Mouse (Mus musculus) neural tube, embryonic 11.5 days (tissue): ENCODE measurements around the gene Mier3. TPM values are rescaled to one million over a fixed set of nuclear protein-coding genes. Genes with fewer than 3 reads are reported as not detected.

ENCODE experiments used
- ATAC-seq: fragments of 200-750 bp; cut with Nextera tagmentation; 2 replicates; pipeline ENCODE4 v1.8.0; 2017; ENCODE audit warnings: moderate number of reproducible peaks, mild to moderate bottlenecking, moderate TSS enrichment, moderate library complexity; ENCODE audit not compliant: insufficient read depth, low FRiP score, low TSS enrichment
- DNase-seq: peaks from one replicate; pipeline ENCODE4 v3.0.0-alpha.2; 2015; ENCODE audit warnings: low spot score
- H3K27ac ChIP-seq: fragments of 300-500 bp; sonication (generic); 2 replicates; pipeline ENCODE4 v1.5.1; 2014; ENCODE audit warnings: low read depth, mild to moderate bottlenecking, low read length
- H3K27me3 ChIP-seq: fragments of 300-500 bp; sonication (generic); 2 replicates; pipeline ENCODE4 v1.6.1; 2014; ENCODE audit warnings: mild to moderate bottlenecking, low read length, mixed read lengths; ENCODE audit not compliant: control insufficient read depth, insufficient read depth
- H3K36me3 ChIP-seq: fragments of 300-500 bp; sonication (generic); 2 replicates; pipeline ENCODE4 v1.6.1; 2014; ENCODE audit warnings: mild to moderate bottlenecking, low read length, moderate library complexity, mixed read lengths; ENCODE audit not compliant: control insufficient read depth, insufficient read depth
- H3K4me1 ChIP-seq: fragments of 300-500 bp; sonication (generic); 2 replicates; pipeline ENCODE4 v1.6.1; 2014; ENCODE audit warnings: low read length, mixed read lengths; ENCODE audit not compliant: control insufficient read depth, insufficient read depth
- H3K4me2 ChIP-seq: fragments of 300-500 bp; sonication (generic); 2 replicates; pipeline ENCODE4 v1.6.1; 2014; ENCODE audit warnings: low read depth, mild to moderate bottlenecking, moderate library complexity
- H3K4me3 ChIP-seq: fragments of 300-500 bp; sonication (generic); 2 replicates; pipeline ENCODE4 v1.5.1; 2014; ENCODE audit warnings: low read depth, low read length
- H3K9ac ChIP-seq: fragments of 300-500 bp; sonication (generic); 2 replicates; pipeline ENCODE4 v1.6.1; 2014; ENCODE audit warnings: mild to moderate bottlenecking, low read length
- H3K9me3 ChIP-seq: fragments of 300-500 bp; sonication (generic); 2 replicates; pipeline ENCODE4 v1.6.1; 2016; ENCODE audit warnings: low read length; ENCODE audit not compliant: control insufficient read depth
- whole genome bisulfite sequencing: fragments of 180-500 bp; shearing (Covaris S2); extraction: QIAGEN DNeasy Blood & Tissue Kit; methylation state at CpG from one replicate; pipeline ENCODE4 v1.1.7; 2014; 5-methylcytosine and 5-hydroxymethylcytosine counted together
- polyA plus RNA-seq: library from polyadenylated mRNA; unstranded; fragments of >200 nt; fragmentation: Nextera tagmentation; extraction: Ambion mirVana; gene quantifications from 2 replicates; pipeline ENCODE4 v1.2.1, GENCODE M21; 2014

Gene Mier3
- 24.9 and 26.8 TPM in 2 replicates for polyA plus RNA-seq

DNA sequence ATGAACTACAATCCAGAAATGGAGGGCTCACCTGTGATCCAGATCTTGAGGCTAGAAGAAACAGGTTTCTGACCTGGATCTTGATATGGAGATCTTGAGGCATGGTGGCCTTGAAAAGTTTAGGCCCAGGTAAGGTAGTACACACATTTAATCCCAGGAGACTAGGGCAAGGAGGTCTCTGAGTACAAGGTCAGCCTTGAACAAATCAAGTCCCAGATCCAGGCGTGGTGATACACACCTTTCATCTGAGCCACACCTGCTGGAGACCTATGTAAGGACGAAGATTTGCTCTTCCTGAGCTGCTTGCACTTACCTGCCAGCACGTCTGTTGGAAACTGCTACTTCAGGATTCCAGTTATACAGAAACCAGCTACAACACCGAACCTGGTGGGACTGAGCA, at the start of gene Mier3:
Gene Mier3, plus strand, starts transcription at position 301 of the 400 bp plus-strand sequence.
- no peak for DNase-seq
- Histone ChIP-seq H3K4me1 (no peaks in the 10 kb centered on the region), H3K9ac (no peak within 1 kb of the TSS), H3K27me3 (0 out of 2 replicates have a peak, but pooled peaks cover 2% of the 10 kb centered on the region), H3K36me3 (no peaks in the 10 kb centered on the region), H3K27ac (no peak within 1 kb of the TSS), H3K4me2 (no peak within 1 kb of the TSS), H3K4me3 (no peak within 1 kb of the TSS), H3K9me3 (no peaks in the 10 kb centered on the region)
- 87% methylated on average over 4 of the region's 4 CpGs for WGBS
- ATAC-seq, result no peak

DNA sequence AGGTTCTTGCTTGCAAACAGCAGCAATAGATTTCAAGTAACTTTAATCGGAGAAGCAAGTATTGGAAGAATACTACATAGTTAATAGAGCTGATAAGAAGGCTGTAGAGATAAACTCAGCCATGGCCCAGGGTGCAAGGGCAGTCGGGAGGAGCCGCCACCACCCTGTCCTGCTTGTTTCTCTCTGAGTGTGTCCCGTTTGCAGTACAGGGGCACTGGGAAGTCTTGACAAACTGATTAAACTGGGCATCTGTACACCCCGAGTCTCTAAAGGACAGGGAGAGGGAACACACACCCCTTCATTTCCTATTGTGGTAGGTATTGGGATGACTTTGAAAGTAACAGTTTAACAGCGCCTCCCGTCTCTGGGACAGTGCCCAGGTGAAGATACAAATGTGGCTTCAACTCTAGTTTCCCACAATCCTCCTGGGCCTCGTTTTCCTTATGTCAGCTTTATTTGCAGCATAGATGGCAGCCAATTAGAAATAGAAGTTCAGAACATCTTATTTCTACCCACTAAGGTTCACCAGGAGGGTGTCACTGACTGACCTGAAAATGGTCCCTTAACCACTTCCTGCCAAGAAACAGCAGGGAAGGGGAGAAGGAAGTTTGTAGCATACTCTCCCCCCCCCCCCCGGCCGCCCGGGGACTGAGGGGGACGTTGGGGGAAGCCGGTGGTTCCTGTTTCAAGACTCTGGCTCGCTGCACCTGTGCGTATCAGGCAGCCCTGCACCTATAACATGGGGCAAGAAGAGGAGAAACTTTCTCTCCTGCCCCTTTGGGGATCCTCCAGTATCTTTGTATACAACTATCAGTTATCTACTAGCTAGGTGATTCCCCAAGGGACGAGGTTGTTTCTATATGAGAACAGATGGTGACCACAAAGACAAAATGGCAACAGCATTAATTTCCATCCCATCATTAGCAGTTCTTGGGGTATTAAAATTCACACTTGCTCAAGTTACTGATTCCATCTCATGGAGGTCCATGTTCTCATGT, 46.3 kb upstream of the Mier3 start:
- H3K4me1 ChIP-seq, result no peaks in the 10 kb centered on the region
- no peak overlapping the region for H3K9ac ChIP-seq
- WGBS, result 87% methylated on average over 16 of the region's 16 CpGs
- DNase-seq (no peak), ATAC-seq (no peak)
- H3K9me3 ChIP-seq, result no peaks in the 10 kb centered on the region
- H3K4me3 ChIP-seq, result no peak overlapping the region
- H3K27me3 ChIP-seq, result no peaks in the 10 kb centered on the region
- H3K27ac ChIP-seq, result no peak overlapping the region
- no peak overlapping the region for H3K4me2 ChIP-seq
- H3K36me3 ChIP-seq, result no peaks in the 10 kb centered on the region

DNA sequence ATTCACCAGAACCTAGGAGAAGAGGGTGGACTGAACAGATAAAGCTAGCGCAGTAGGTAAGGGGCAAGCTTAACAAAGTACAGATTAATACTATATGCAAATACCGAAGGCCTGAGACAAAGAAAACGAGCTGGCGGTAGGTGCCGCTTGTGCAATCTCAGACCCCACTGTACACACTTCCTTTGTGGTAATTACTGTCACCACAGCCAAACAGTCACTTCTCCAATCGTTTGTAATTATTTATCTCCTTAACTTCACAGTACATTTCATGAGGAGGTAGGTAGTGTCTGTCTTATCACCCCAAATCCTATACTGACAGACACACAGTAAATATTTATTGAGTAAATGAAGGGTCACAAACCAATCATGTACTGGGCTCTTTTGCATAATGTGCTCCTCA, 40.5 kb upstream of the Mier3 start:
- DNase-seq (no peak), ATAC-seq (no peak)
- H3K9me3 ChIP-seq, result no peaks in the 10 kb centered on the region
- no peaks in the 10 kb centered on the region for H3K27me3 ChIP-seq
- H3K9ac ChIP-seq, result no peak overlapping the region
- WGBS, result 90% methylated on average over 6 of the region's 6 CpGs
- H3K27ac ChIP-seq, result no peak overlapping the region
- H3K4me1 ChIP-seq, result no peaks in the 10 kb centered on the region
- H3K4me2 ChIP-seq, result no peak overlapping the region
- no peak overlapping the region for H3K4me3 ChIP-seq
- H3K36me3 ChIP-seq, result no peaks in the 10 kb centered on the region

DNA sequence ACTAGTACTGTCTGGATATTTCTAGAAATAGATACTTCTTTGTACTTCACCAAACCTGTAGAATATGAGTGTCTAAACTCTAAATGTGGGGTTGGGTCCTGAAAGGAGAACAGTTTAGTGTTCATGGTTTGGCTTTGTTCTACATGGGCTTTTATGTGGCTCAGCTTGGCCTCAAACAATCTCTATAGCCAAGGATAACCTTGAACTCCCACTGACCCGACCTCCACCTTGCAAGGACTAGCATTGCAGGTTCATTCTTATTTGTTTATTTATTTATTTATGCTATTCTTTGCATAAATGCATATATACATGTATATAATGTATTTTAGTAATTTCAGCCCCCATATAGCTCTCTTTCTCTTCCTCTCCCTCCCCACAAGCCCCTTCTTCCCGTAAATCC, 37.1 kb upstream of the Mier3 start:
- H3K4me1 ChIP-seq, result no peaks in the 10 kb centered on the region
- H3K9ac ChIP-seq, result no peak overlapping the region
- no peak overlapping the region for H3K4me3 ChIP-seq
- no peak overlapping the region for H3K27ac ChIP-seq
- DNase-seq (no peak), ATAC-seq (no peak)
- 67% methylated on average over 2 of the region's 2 CpGs for WGBS
- H3K27me3 ChIP-seq, result no peaks in the 10 kb centered on the region
- no peak overlapping the region for H3K4me2 ChIP-seq
- no peaks in the 10 kb centered on the region for H3K9me3 ChIP-seq
- no peaks in the 10 kb centered on the region for H3K36me3 ChIP-seq

DNA sequence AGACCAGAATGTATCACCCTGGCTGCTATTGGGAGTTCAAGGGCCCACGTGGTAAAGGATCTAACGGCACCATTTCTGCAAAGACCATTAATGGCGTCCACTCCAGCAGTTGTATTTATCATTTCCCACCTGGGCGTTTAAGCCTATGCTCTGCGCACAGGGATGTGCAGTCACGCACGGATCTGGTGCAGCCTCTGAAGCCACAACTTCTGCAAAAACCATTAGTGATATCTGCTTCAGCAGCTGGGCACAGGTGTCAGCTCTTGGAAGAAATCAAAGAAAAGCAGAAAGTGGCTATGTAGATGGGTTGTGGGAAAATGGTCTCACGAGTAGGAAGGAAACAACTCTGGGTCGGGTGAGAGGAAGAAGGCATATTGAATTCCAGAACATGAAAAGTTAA, 34.6 kb upstream of the Mier3 start:
- Histone ChIP-seq H3K27me3 (no peaks in the 10 kb centered on the region), H3K4me1 (no peaks in the 10 kb centered on the region), H3K27ac (no peak overlapping the region), H3K4me3 (no peak overlapping the region), H3K4me2 (no peak overlapping the region), H3K36me3 (no peaks in the 10 kb centered on the region), H3K9ac (no peak overlapping the region), H3K9me3 (no peaks in the 10 kb centered on the region)
- DNase-seq (no peak), ATAC-seq (no peak)
- WGBS, result 82% methylated on average over 9 of the region's 9 CpGs

DNA sequence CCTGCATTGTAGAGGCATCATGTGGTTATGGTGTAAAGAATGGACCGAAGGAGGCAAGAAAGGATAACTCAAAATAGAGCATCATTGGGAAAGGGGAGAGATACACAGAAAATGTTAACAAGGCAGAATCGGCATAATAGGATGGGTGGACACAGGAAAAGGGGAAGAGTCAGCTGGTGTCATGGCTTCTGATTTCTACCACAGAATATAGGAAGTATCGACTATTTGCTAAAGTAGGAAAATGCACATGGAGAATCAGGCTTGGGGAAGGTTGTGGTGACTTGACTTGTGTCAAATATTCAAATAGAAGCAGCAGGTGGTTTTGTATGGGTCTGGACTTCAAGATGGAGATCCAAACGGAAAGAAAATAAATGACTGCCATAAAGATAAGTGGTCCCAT, 33.5 kb upstream of the Mier3 start:
- DNase-seq (no peak), ATAC-seq (no peak)
- Histone ChIP-seq H3K36me3 (no peaks in the 10 kb centered on the region), H3K4me2 (no peak overlapping the region), H3K4me1 (no peaks in the 10 kb centered on the region), H3K4me3 (no peak overlapping the region), H3K27ac (no peak overlapping the region), H3K9me3 (no peaks in the 10 kb centered on the region), H3K9ac (no peak overlapping the region), H3K27me3 (no peaks in the 10 kb centered on the region)
- WGBS, result 91% methylated on average over 4 of the region's 4 CpGs

DNA sequence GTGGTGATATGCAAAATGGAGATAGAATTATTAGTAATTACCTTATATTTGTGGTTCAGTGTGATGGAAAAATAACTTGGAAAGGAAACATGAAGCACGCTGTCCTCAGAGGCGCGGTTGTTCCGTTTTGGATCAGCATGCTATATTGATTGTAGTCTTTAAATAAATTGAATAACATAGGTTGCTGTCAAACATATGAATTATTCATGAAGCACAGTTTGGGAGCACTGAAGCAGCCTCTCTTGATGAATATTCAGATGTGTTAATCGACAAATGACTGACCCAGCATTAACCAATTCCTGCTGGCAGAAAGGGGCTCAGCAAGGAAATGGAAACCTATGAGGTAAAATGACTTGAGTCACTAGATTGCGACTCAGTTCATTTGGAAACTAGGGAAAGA, 29.8 kb upstream of the Mier3 start:
- no peak for ATAC-seq

DNA sequence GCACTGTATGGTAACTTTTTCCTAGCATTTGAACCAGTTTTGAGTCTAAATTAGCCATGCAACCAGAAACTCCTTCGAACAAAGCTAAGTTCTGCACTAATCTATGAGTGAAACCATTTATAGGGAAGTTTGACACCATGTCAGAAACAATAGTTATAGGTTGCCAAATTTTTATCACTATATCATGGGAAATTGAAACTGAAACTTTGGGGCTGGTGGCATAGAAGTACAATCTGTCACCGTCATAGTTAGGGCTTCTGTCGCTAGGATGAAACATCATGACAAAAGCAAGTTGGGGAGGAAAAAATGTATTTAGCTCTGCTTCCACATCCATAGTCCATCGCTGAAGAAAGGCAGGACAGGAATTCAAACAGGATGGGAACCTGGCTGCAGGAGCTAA, 25.5 kb upstream of the Mier3 start:
- no peak for DNase-seq
- H3K27ac ChIP-seq, result no peak overlapping the region
- ATAC-seq, result no peak
- H3K36me3 ChIP-seq, result no peaks in the 10 kb centered on the region
- H3K4me1 ChIP-seq, result no peaks in the 10 kb centered on the region
- no peak overlapping the region for H3K9ac ChIP-seq
- H3K9me3 ChIP-seq, result no peaks in the 10 kb centered on the region
- WGBS, result 90% methylated on average over 4 of the region's 4 CpGs
- H3K4me3 ChIP-seq, result no peak overlapping the region
- H3K4me2 ChIP-seq, result no peak overlapping the region
- no peaks in the 10 kb centered on the region for H3K27me3 ChIP-seq

More for the DNA sequence above, 29.8 kb upstream of the Mier3 start:
- 78% methylated on average over 6 of the region's 6 CpGs for WGBS
- Histone ChIP-seq H3K9ac (no peak overlapping the region), H3K4me2 (no peak overlapping the region), H3K9me3 (no peaks in the 10 kb centered on the region), H3K4me3 (no peak overlapping the region), H3K27me3 (no peaks in the 10 kb centered on the region), H3K4me1 (no peaks in the 10 kb centered on the region), H3K27ac (no peak overlapping the region), H3K36me3 (no peaks in the 10 kb centered on the region)
- no peak for DNase-seq

DNA sequence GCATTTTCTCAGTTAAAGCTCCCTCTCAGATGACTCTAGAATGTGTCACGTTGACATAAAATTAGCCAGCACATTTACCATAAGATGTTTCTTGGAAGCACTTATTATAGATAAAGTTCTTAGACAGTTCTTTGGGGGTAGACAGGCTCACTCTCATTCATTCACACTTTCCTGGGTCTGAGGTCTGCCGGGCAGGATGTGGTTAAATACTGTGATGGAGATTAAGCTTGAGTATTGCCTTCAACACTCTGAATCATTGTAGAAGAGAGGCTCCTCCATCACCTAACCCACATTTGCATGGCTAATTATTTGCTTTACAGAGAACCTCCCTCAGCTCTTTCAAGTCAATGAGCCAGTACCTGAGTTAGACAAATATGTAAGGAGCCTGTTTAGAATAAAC, 24.9 kb upstream of the Mier3 start:
- 79% methylated on average over 2 of the region's 2 CpGs for WGBS
- no peak overlapping the region for H3K9ac ChIP-seq
- H3K4me1 ChIP-seq, result no peaks in the 10 kb centered on the region
- H3K27ac ChIP-seq, result no peak overlapping the region
- no peaks in the 10 kb centered on the region for H3K27me3 ChIP-seq
- no peak for ATAC-seq
- no peaks in the 10 kb centered on the region for H3K9me3 ChIP-seq
- no peak overlapping the region for H3K4me2 ChIP-seq
- H3K36me3 ChIP-seq, result no peaks in the 10 kb centered on the region
- no peak overlapping the region for H3K4me3 ChIP-seq
- DNase-seq, result no peak
